Mouse (Mus musculus): Measurements from ENCODE around the gene Gm525. TPM values are rescaled to one million over a fixed set of nuclear protein-coding genes. Genes with fewer than 3 reads are reported as not detected.

Gm525 gene
- polyA plus RNA-seq, 1 experiment from 2014 or later: not detected

GRCm38 (mm10) chr11:89067871-89068490, 5.7 kb upstream of the Gm525 start:
- Histone ChIP-seq H3K36me3 (ENCODE audit: control insufficient read depth, insufficient read depth, low read length) (no peaks in the 10 kb centered on the region), H3K4me2 (ENCODE audit: low read length) (no peak overlapping the region), H3K9me3 (replicated peaks; ENCODE audit: control insufficient read depth, low read length, poor library complexity, severe bottlenecking) (no peaks in the 10 kb centered on the region), H3K27ac (ENCODE audit: low read length) (no peak overlapping the region), H3K9ac (ENCODE audit: low read depth, low read length) (no peak overlapping the region), H3K27me3 (ENCODE audit: control insufficient read depth, insufficient read depth, low read depth, low read length) (no peaks in the 10 kb centered on the region), H3K4me1 (ENCODE audit: control insufficient read depth, insufficient read depth, low read length) (no peaks in the 10 kb centered on the region), H3K4me3 (ENCODE audit: low read depth, low read length) (no peak overlapping the region)
- WGBS: 72% methylated on average over 11 of the region's 11 CpGs
- ATAC-seq: no peak

- Histone ChIP-seq H3K9me3 (replicated peaks; ENCODE audit: control insufficient read depth, low read length, poor library complexity, severe bottlenecking) (no peaks in the 10 kb centered on the region), H3K4me2 (ENCODE audit: low read length) (no peak overlapping the region), H3K9ac (ENCODE audit: low read depth, low read length) (no peak overlapping the region), H3K27me3 (ENCODE audit: control insufficient read depth, insufficient read depth, low read depth, low read length) (no peaks in the 10 kb centered on the region), H3K4me1 (ENCODE audit: control insufficient read depth, insufficient read depth, low read length) (no peaks in the 10 kb centered on the region), H3K36me3 (ENCODE audit: control insufficient read depth, insufficient read depth, low read length) (no peaks in the 10 kb centered on the region), H3K27ac (ENCODE audit: low read length) (no peak overlapping the region), H3K4me3 (ENCODE audit: low read depth, low read length) (no peak overlapping the region)
- ATAC-seq: no peak
- WGBS: 92% methylated on average over 14 of the region's 14 CpGs
These were observed 5.0 kb upstream of the Gm525 start for GRCm38 (mm10) chr11:89068649-89069048.

GRCm38 (mm10) chr11:89069303-89069702, 4.3 kb upstream of the Gm525 start:
- Histone ChIP-seq H3K36me3 (ENCODE audit: control insufficient read depth, insufficient read depth, low read length) (no peaks in the 10 kb centered on the region), H3K4me1 (ENCODE audit: control insufficient read depth, insufficient read depth, low read length) (no peaks in the 10 kb centered on the region), H3K9ac (ENCODE audit: low read depth, low read length) (no peak overlapping the region), H3K4me2 (ENCODE audit: low read length) (no peak overlapping the region), H3K9me3 (replicated peaks; ENCODE audit: control insufficient read depth, low read length, poor library complexity, severe bottlenecking) (no peaks in the 10 kb centered on the region), H3K27ac (ENCODE audit: low read length) (no peak overlapping the region), H3K27me3 (ENCODE audit: control insufficient read depth, insufficient read depth, low read depth, low read length) (no peaks in the 10 kb centered on the region), H3K4me3 (ENCODE audit: low read depth, low read length) (no peak overlapping the region)
- WGBS: 25% methylated on average over 6 of the region's 6 CpGs
- ATAC-seq: no peak

GRCm38 (mm10) chr11:89071522-89071921, 2.1 kb upstream of the Gm525 start:
- H3K9ac ChIP-seq (ENCODE audit: low read depth, low read length): no peak overlapping the region
- no peak overlapping the region for H3K27ac ChIP-seq (ENCODE audit: low read length)
- no peaks in the 10 kb centered on the region for H3K27me3 ChIP-seq (ENCODE audit: control insufficient read depth, insufficient read depth, low read depth, low read length)
- H3K9me3 ChIP-seq (replicated peaks; ENCODE audit: control insufficient read depth, low read length, poor library complexity, severe bottlenecking): no peaks in the 10 kb centered on the region
- no peaks in the 10 kb centered on the region for H3K4me1 ChIP-seq (ENCODE audit: control insufficient read depth, insufficient read depth, low read length)
- H3K36me3 ChIP-seq (ENCODE audit: control insufficient read depth, insufficient read depth, low read length): no peaks in the 10 kb centered on the region
- H3K4me2 ChIP-seq (ENCODE audit: low read length): no peak overlapping the region
- ATAC-seq: no peak
- 64% methylated on average over 5 of the region's 5 CpGs for WGBS
- no peak overlapping the region for H3K4me3 ChIP-seq (ENCODE audit: low read depth, low read length)

- Histone ChIP-seq H3K4me3 (ENCODE audit: low read depth, low read length) (no peak overlapping the region), H3K27ac (ENCODE audit: low read length) (no peak overlapping the region), H3K4me2 (ENCODE audit: low read length) (no peak overlapping the region), H3K36me3 (ENCODE audit: control insufficient read depth, insufficient read depth, low read length) (no peaks in the 10 kb centered on the region), H3K27me3 (ENCODE audit: control insufficient read depth, insufficient read depth, low read depth, low read length) (no peaks in the 10 kb centered on the region), H3K9me3 (replicated peaks; ENCODE audit: control insufficient read depth, low read length, poor library complexity, severe bottlenecking) (no peaks in the 10 kb centered on the region), H3K4me1 (ENCODE audit: control insufficient read depth, insufficient read depth, low read length) (no peaks in the 10 kb centered on the region), H3K9ac (ENCODE audit: low read depth, low read length) (no peak overlapping the region)
- ATAC-seq: no peak
- 48% methylated on average over 19 of the region's 19 CpGs for WGBS
These were observed 1.3 kb downstream of the Gm525 start for GRCm38 (mm10) chr11:89074783-89075413.

GRCm38 (mm10) chr11:89076370-89076821, 2.8 kb downstream of the Gm525 start:
- ATAC-seq: no peak
- WGBS: 87% methylated on average over 4 of the region's 4 CpGs
- H3K27me3 ChIP-seq (ENCODE audit: control insufficient read depth, insufficient read depth, low read depth, low read length): no peaks in the 10 kb centered on the region
- H3K36me3 ChIP-seq (ENCODE audit: control insufficient read depth, insufficient read depth, low read length): no peaks in the 10 kb centered on the region
- no peak overlapping the region for H3K27ac ChIP-seq (ENCODE audit: low read length)
- no peak overlapping the region for H3K4me2 ChIP-seq (ENCODE audit: low read length)
- H3K9me3 ChIP-seq (replicated peaks; ENCODE audit: control insufficient read depth, low read length, poor library complexity, severe bottlenecking): no peaks in the 10 kb centered on the region
- H3K4me3 ChIP-seq (ENCODE audit: low read depth, low read length): no peak overlapping the region
- no peaks in the 10 kb centered on the region for H3K4me1 ChIP-seq (ENCODE audit: control insufficient read depth, insufficient read depth, low read length)
- no peak overlapping the region for H3K9ac ChIP-seq (ENCODE audit: low read depth, low read length)

- no peaks in the 10 kb centered on the region for H3K36me3 ChIP-seq (ENCODE audit: control insufficient read depth, insufficient read depth, low read length)
- no peak overlapping the region for H3K27ac ChIP-seq (ENCODE audit: low read length)
- WGBS: 90% methylated on average over 8 of the region's 8 CpGs
- no peak overlapping the region for H3K4me2 ChIP-seq (ENCODE audit: low read length)
- H3K9me3 ChIP-seq (replicated peaks; ENCODE audit: control insufficient read depth, low read length, poor library complexity, severe bottlenecking): no peaks in the 10 kb centered on the region
- H3K4me3 ChIP-seq (ENCODE audit: low read depth, low read length): no peak overlapping the region
- no peaks in the 10 kb centered on the region for H3K4me1 ChIP-seq (ENCODE audit: control insufficient read depth, insufficient read depth, low read length)
- H3K9ac ChIP-seq (ENCODE audit: low read depth, low read length): no peak overlapping the region
- ATAC-seq: no peak
- H3K27me3 ChIP-seq (ENCODE audit: control insufficient read depth, insufficient read depth, low read depth, low read length): no peaks in the 10 kb centered on the region
These were observed 4.0 kb downstream of the Gm525 start for GRCm38 (mm10) chr11:89077601-89078000.

- H3K4me1 ChIP-seq (ENCODE audit: control insufficient read depth, insufficient read depth, low read length): no peaks in the 10 kb centered on the region
- no peaks in the 10 kb centered on the region for H3K27me3 ChIP-seq (ENCODE audit: control insufficient read depth, insufficient read depth, low read depth, low read length)
- H3K9me3 ChIP-seq (replicated peaks; ENCODE audit: control insufficient read depth, low read length, poor library complexity, severe bottlenecking): no peaks in the 10 kb centered on the region
- H3K4me3 ChIP-seq (ENCODE audit: low read depth, low read length): no peak overlapping the region
- no peaks in the 10 kb centered on the region for H3K36me3 ChIP-seq (ENCODE audit: control insufficient read depth, insufficient read depth, low read length)
- no peak overlapping the region for H3K4me2 ChIP-seq (ENCODE audit: low read length)
- 94% methylated on average over 3 of the region's 3 CpGs for WGBS
- H3K27ac ChIP-seq (ENCODE audit: low read length): no peak overlapping the region
- no peak overlapping the region for H3K9ac ChIP-seq (ENCODE audit: low read depth, low read length)
- ATAC-seq: no peak
These were observed 4.7 kb downstream of the Gm525 start for GRCm38 (mm10) chr11:89078305-89078704.

GRCm38 (mm10) chr11:89078996-89079680, 5.5 kb downstream of the Gm525 start:
- 90% methylated on average over 16 of the region's 16 CpGs for WGBS
- Histone ChIP-seq H3K4me3 (ENCODE audit: low read depth, low read length) (no peak overlapping the region), H3K4me1 (ENCODE audit: control insufficient read depth, insufficient read depth, low read length) (no peaks in the 10 kb centered on the region), H3K9ac (ENCODE audit: low read depth, low read length) (no peak overlapping the region), H3K4me2 (ENCODE audit: low read length) (no peak overlapping the region), H3K27me3 (ENCODE audit: control insufficient read depth, insufficient read depth, low read depth, low read length) (no peaks in the 10 kb centered on the region), H3K9me3 (replicated peaks; ENCODE audit: control insufficient read depth, low read length, poor library complexity, severe bottlenecking) (no peaks in the 10 kb centered on the region), H3K36me3 (ENCODE audit: control insufficient read depth, insufficient read depth, low read length) (no peaks in the 10 kb centered on the region), H3K27ac (ENCODE audit: low read length) (no peak overlapping the region)
- no peak for ATAC-seq

Data from midbrain, embryonic 16.5 days (tissue).